Mouse (Mus musculus) embryonic facial prominence, embryonic 11.5 days (tissue): ENCODE results near the gene Lce1g. TPM values are rescaled to one million over a fixed set of nuclear protein-coding genes. Genes with fewer than 3 reads are reported as not detected.
A peak's percentile ranks its signal among the peaks of the same experiment; 100 is the strongest.

Experiments
- ATAC-seq: fragments of 200-750 bp; cut with Nextera tagmentation; replicated peaks from 2 replicates; pipeline ENCODE4 v1.8.0; 2017; ENCODE audit warnings: low read depth; ENCODE audit not compliant: insufficient number of reproducible peaks, low FRiP score, low TSS enrichment
- DNase-seq: peaks from one replicate; pipeline ENCODE4 v3.0.0-alpha.2; 2015; ENCODE audit warnings: low spot score
- H3K27ac ChIP-seq: fragments of 300-500 bp; sonication (generic); replicated peaks from 2 replicates; pipeline ENCODE4 v1.5.1; 2014; ENCODE audit warnings: mild to moderate bottlenecking, low read depth, low read length, control low read depth
- H3K27me3 ChIP-seq: fragments of 300-500 bp; sonication (generic); 2 replicates; pipeline ENCODE4 v1.6.1; 2014; ENCODE audit warnings: mild to moderate bottlenecking, low read length, moderate library complexity, mixed read lengths; ENCODE audit not compliant: control insufficient read depth, insufficient read depth
- H3K36me3 ChIP-seq: fragments of 300-500 bp; sonication (generic); replicated peaks from 2 replicates; pipeline ENCODE4 v1.6.1; 2014; ENCODE audit warnings: low read depth, mild to moderate bottlenecking, low read length, moderate library complexity, mixed read lengths; ENCODE audit not compliant: control insufficient read depth, insufficient read depth
- H3K4me1 ChIP-seq: fragments of 300-500 bp; sonication (generic); 2 replicates; pipeline ENCODE4 v1.6.1; 2014; ENCODE audit warnings: low read length, mixed read lengths; ENCODE audit not compliant: control insufficient read depth, insufficient read depth
- H3K4me2 ChIP-seq: fragments of 300-500 bp; sonication (generic); 2 replicates; pipeline ENCODE4 v1.6.1; 2014; ENCODE audit warnings: low read depth, mild to moderate bottlenecking, control low read depth, low read length, moderate library complexity
- H3K4me3 ChIP-seq: fragments of 300-500 bp; sonication (generic); 2 replicates; pipeline ENCODE4 v1.5.1; 2014; ENCODE audit warnings: low read depth, low read length, control low read depth
- H3K9ac ChIP-seq: fragments of 300-500 bp; sonication (generic); replicated peaks from 2 replicates; pipeline ENCODE4 v1.6.1; 2014; ENCODE audit warnings: mild to moderate bottlenecking, control low read depth, low read length
- H3K9me3 ChIP-seq: fragments of 300-500 bp; sonication (generic); replicated peaks from 2 replicates; pipeline ENCODE4 v1.6.1; 2016; ENCODE audit warnings: mild to moderate bottlenecking, low read length, inconsistent platforms, mixed read lengths; ENCODE audit not compliant: control insufficient read depth
- WGBS: fragments of 180-500 bp; shearing (Covaris S2); extraction: QIAGEN DNeasy Blood & Tissue Kit; methylation state at CpG from one replicate; pipeline ENCODE4 v1.1.7; 2014; 5-methylcytosine and 5-hydroxymethylcytosine counted together
- polyA plus RNA-seq: library from polyadenylated mRNA; unstranded; fragments of >200 nt; fragmentation: Nextera tagmentation; extraction: Ambion mirVana; gene quantifications from 2 replicates; pipeline ENCODE4 v1.2.1, GENCODE M21; 2014

Lce1g gene
- polyA plus RNA-seq = not detected in 2 replicates

DNA sequence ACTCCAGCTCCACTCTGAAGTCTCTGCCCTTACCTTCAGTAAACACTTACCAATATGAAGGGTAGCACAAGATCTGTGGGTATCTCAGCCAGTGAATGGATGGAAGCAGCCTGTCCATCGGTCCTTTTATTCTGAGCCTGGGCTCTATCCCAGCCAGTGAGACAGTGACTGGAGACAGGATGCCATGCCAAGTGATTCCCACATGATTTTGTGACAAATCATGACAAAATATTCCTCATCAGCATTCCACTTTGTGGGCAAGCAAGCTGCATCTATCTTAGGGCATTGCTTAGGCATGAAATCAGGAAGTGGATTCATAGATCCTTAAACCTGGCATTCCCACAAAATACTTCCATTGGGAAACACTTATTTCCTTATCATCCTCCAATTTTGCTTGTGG, at the start of gene Lce1g:
Gene Lce1g, minus strand, starts transcription at position 101 of the 400 bp plus-strand sequence.
- 94% methylated on average over 1 of the region's 1 CpGs for whole genome bisulfite sequencing
- H3K27me3 ChIP-seq = no peaks in the 10 kb centered on the region
- H3K9me3 ChIP-seq = no peaks in the 10 kb centered on the region
- DNase-seq (no peak), ATAC-seq (no peak)
- H3K4me3 ChIP-seq = no peak within 1 kb of the TSS
- no peak within 1 kb of the TSS for H3K27ac ChIP-seq
- H3K36me3 ChIP-seq = no peaks in the 10 kb centered on the region
- H3K9ac ChIP-seq = no peak within 1 kb of the TSS
- no peaks in the 10 kb centered on the region for H3K4me1 ChIP-seq
- no peak within 1 kb of the TSS for H3K4me2 ChIP-seq

GRCm38 (mm10) chr3:92790414-92790813, 38.3 kb upstream of the Lce1g start, which contains the start of gene Lce1j:
Gene Lce1j, minus strand, starts transcription at chr3:92790514.
- DNase-seq (no peak), ATAC-seq (no peak)
- Histone ChIP-seq H3K36me3 (no peaks in the 10 kb centered on the region), H3K27ac (no peak within 1 kb of the TSS), H3K9me3 (no peaks in the 10 kb centered on the region), H3K4me2 (no peak within 1 kb of the TSS), H3K27me3 (no peaks in the 10 kb centered on the region), H3K4me1 (no peaks in the 10 kb centered on the region), H3K9ac (no peak within 1 kb of the TSS), H3K4me3 (no peak within 1 kb of the TSS)
- 88% methylated on average over 1 of the region's 1 CpGs for WGBS

GRCm38 (mm10) chr3:92778799-92779198, 26.7 kb upstream of the Lce1g start, which contains the start of gene Lce1i:
Gene Lce1i, minus strand, starts transcription at chr3:92778899.
- DNase-seq (no peak), ATAC-seq (no peak)
- no peak within 1 kb of the TSS for H3K9ac ChIP-seq
- H3K27me3 ChIP-seq = no peaks in the 10 kb centered on the region
- no peaks in the 10 kb centered on the region for H3K4me1 ChIP-seq
- H3K4me2 ChIP-seq = no peak within 1 kb of the TSS
- no peak within 1 kb of the TSS for H3K4me3 ChIP-seq
- no peaks in the 10 kb centered on the region for H3K9me3 ChIP-seq
- no peaks in the 10 kb centered on the region for H3K36me3 ChIP-seq
- WGBS = 89% methylated on average over 1 of the region's 1 CpGs
- no peak within 1 kb of the TSS for H3K27ac ChIP-seq

DNA sequence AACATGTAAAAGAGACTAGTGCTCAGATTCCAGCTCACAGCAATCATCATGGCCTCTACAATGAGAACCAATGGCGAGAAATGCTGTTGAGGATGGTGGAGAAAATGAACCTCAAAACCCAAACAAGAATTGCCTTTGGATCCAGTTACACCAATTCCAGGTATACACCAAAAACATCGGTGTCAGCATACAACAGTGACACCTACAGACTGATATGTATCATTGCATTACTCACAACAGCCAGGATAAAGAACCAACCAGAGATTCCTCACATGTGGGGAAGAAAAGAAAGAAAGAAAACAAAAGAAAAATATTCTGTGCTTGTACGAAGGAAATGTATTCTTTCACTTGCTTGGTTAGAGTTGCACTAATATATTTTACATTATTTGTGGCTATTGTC, 19.4 kb upstream of the Lce1g start:
- no peak overlapping the region for H3K27ac ChIP-seq
- H3K4me2 ChIP-seq = no peak overlapping the region
- no peaks in the 10 kb centered on the region for H3K36me3 ChIP-seq
- H3K27me3 ChIP-seq = no peaks in the 10 kb centered on the region
- ATAC-seq (no peak), DNase-seq (peak; percentile 37)
- 23% methylated on average over 3 of the region's 3 CpGs for WGBS
- no peak overlapping the region for H3K4me3 ChIP-seq
- H3K4me1 ChIP-seq = no peaks in the 10 kb centered on the region
- no peaks in the 10 kb centered on the region for H3K9me3 ChIP-seq
- H3K9ac ChIP-seq = no peak overlapping the region

GRCm38 (mm10) chr3:92764965-92765364, 12.8 kb upstream of the Lce1g start, which contains the start of gene Lce1h:
Gene Lce1h, minus strand, starts transcription at chr3:92765065.
- 87% methylated on average over 1 of the region's 1 CpGs for WGBS

DNA sequence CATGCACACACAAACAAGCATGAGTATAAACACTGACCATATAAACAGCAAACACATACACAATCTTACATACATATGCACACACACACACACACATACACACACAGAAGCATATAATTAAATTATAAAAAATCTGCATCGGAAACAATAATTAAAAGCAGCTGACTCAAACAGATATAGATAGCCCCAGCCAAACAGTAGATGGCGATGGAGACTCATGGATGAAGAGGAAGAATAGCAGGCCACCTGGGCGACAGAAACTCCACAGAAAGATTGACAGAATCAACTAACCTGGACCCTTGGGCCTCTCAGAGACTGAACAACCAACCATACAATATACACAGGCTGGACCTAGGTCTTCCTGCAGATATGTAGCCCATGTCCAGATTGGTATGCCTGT, 1.1 kb upstream of the Lce1g start:
- Histone ChIP-seq H3K9ac (no peak overlapping the region), H3K9me3 (no peaks in the 10 kb centered on the region), H3K4me2 (no peak overlapping the region), H3K27ac (no peak overlapping the region), H3K4me1 (no peaks in the 10 kb centered on the region), H3K27me3 (no peaks in the 10 kb centered on the region), H3K36me3 (no peaks in the 10 kb centered on the region), H3K4me3 (no peak overlapping the region)
- WGBS = 39% methylated on average over 3 of the region's 3 CpGs
- ATAC-seq (no peak), DNase-seq (peak; percentile 6)

More at GRCm38 (mm10) chr3:92764965-92765364, 12.8 kb upstream of the Lce1g start, which contains the start of gene Lce1h:
- no peak within 1 kb of the TSS for H3K9ac ChIP-seq
- H3K4me2 ChIP-seq = no peak within 1 kb of the TSS
- no peaks in the 10 kb centered on the region for H3K36me3 ChIP-seq
- no peak within 1 kb of the TSS for H3K4me3 ChIP-seq
- no peaks in the 10 kb centered on the region for H3K4me1 ChIP-seq
- no peak within 1 kb of the TSS for H3K27ac ChIP-seq
- ATAC-seq (no peak), DNase-seq (no peak)
- no peaks in the 10 kb centered on the region for H3K9me3 ChIP-seq
- no peaks in the 10 kb centered on the region for H3K27me3 ChIP-seq

GRCm38 (mm10) chr3:92738996-92739395, 13.1 kb downstream of the Lce1g start, which contains the start of gene Gm38119:
Gene Gm38119, minus strand, starts transcription at chr3:92739096.
- Histone ChIP-seq H3K9ac (no peak within 1 kb of the TSS), H3K36me3 (no peaks in the 10 kb centered on the region), H3K9me3 (no peaks in the 10 kb centered on the region), H3K27me3 (no peaks in the 10 kb centered on the region), H3K4me3 (no peak within 1 kb of the TSS), H3K27ac (no peak within 1 kb of the TSS), H3K4me1 (no peaks in the 10 kb centered on the region), H3K4me2 (no peak within 1 kb of the TSS)
- DNase-seq = no peak
- WGBS = 78% methylated on average over 1 of the region's 1 CpGs
- no peak for ATAC-seq

- Histone ChIP-seq H3K4me3 (no peak overlapping the region), H3K36me3 (no peaks in the 10 kb centered on the region), H3K4me1 (no peaks in the 10 kb centered on the region), H3K4me2 (no peak overlapping the region), H3K9ac (no peak overlapping the region), H3K27ac (no peak overlapping the region), H3K9me3 (no peaks in the 10 kb centered on the region), H3K27me3 (no peaks in the 10 kb centered on the region)
- no peak for DNase-seq
- ATAC-seq = no peak
- WGBS = 81% methylated on average over 5 of the region's 5 CpGs
These were observed 29.5 kb downstream of the Lce1g start for GRCm38 (mm10) chr3:92722631-92723030.
